Mouse (Mus musculus): ENCODE results near the gene Bicral.
A peak's percentile ranks its signal among the peaks of the same experiment; 100 is the strongest.
"Not testable (repeated sequence)": the region's sequence is repeated elsewhere in the genome, so short reads cannot be mapped to it uniquely, and the experiment has no call there.

Bicral gene

GRCm38 (mm10) chr17:46874133-46874532, 15.9 kb upstream of the Bicral start:
- peak; percentile 94 for DNase-seq (ENCODE audit: low spot score)

DNA sequence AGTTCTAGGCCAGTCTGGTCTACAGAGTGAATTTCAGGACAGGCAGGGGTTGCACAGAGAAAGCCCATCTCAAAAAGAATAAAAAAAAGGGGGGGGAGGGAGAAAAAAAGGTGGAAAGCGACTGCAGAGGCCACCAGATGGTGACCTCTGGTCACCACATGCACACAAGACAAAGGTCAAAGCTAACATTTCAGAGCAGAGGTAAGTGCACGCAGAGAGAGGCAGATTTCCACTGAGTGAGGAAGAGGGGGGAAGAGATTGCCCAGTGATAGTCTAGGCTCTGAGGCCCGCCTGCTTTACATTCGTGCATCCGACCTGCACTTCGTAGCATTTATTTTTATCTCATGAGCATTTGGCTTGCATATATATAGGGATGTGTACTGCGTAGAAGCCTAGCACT, 14.5 kb upstream of the Bicral start:
- no peak for DNase-seq (ENCODE audit: low spot score)

GRCm38 (mm10) chr17:46870913-46871312, 12.6 kb upstream of the Bicral start:
- no peak for DNase-seq (ENCODE audit: low spot score)

GRCm38 (mm10) chr17:46870204-46870798, 12.0 kb upstream of the Bicral start:
- no peak for DNase-seq (ENCODE audit: low spot score)

- peak; percentile 75 for DNase-seq (ENCODE audit: low spot score)
These were observed 8.6 kb upstream of the Bicral start for GRCm38 (mm10) chr17:46866836-46867235.

DNA sequence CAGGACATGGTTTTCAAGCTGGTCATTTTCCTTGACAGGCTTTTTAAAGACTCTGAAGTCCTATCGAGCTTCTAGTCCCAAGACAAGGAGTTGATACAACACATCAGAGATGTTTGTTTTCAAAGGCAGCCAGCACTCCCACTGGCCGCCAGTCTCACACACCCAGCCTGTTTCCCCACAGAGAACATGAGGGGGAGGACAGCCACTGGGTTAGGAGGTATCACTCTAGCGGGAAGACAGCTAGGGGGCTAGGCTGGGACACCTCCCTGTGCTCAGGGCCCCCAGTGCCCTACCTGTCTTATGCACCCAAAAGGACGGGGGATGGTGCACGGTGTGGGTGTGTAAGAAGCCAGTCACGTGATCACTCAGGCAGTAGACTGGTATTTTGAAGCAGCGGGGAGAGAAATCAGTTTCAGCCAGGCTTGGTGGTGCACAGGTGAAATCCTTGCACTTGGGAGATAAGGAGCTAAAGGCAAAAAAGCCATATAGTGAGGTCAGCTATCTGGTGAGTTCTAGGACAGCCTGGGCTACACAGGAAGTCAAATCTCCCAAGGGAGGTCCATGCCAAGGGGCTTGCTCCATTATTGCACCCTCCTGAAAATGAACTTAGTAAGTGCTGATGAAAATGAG, 6.4 kb upstream of the Bicral start:
- DNase-seq (ENCODE audit: low spot score): no peak

GRCm38 (mm10) chr17:46860120-46860519, 1.8 kb upstream of the Bicral start:
- no peak for DNase-seq (ENCODE audit: low spot score)

- DNase-seq (ENCODE audit: low spot score): peak; percentile 33
These were observed 615 bp upstream of the Bicral start for GRCm38 (mm10) chr17:46858749-46859444.

DNA sequence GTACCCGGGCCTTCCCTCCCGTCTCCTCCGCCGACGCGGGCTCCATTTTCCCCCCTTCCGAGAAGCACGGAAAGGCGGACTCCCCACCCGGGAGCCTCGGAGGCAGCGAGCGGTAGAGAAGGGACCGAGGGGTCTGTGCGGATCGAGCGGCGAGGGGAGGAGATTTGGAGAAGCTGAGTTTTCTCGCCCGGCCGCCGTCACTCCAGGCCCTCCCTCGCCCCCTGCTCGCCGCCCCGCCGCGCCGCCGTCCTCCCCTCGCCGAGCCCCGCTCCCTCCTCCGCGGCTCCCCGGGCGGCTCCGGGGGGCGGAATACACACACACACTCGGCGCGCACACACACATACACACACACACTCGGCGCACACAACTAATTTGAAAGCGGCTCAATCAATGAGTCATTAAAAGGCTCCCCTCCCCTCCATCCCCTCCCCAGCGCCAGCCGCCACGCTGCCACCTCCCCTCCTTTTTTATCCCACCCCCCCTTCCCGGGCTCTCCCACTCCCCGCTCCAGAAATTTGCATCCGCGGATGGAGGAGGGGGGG, 850 bp downstream of the Bicral start:
- peak; percentile 87 for DNase-seq (ENCODE audit: low spot score)

- DNase-seq (ENCODE audit: low spot score): peak; percentile 87
These were observed 1.6 kb downstream of the Bicral start for GRCm38 (mm10) chr17:46856471-46857360.

- DNase-seq (ENCODE audit: low spot score): no peak
These were observed 2.2 kb downstream of the Bicral start for GRCm38 (mm10) chr17:46856107-46856388.

GRCm38 (mm10) chr17:46855328-46856106, 2.8 kb downstream of the Bicral start:
- DNase-seq (ENCODE audit: low spot score): no peak

DNA sequence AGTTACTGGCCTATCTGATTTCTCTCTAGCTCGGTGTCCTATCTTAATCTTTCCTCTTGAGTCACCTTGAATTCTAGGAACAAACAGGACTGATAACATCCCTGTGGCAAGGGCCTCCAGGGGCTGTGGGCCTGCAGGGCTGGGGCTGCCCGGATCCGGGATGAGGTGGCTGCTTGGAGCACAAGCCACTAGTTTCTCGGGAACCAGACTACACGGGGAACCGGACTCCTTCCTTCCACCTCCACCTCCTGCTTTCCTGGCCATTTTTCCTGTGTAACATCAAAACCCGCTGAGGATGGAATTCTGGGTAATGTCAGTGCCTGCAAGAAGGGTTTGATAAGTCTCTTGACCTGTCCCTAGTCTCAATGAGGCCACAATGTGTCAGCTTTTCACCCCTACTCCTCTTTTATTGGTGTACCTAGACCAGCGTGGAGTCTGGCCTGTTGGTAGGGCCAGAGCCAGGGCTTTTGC, 3.6 kb downstream of the Bicral start:
- DNase-seq (ENCODE audit: low spot score): peak; percentile 20

- no peak for DNase-seq (ENCODE audit: low spot score)
These were observed 4.2 kb downstream of the Bicral start for GRCm38 (mm10) chr17:46854096-46854495.

DNA sequence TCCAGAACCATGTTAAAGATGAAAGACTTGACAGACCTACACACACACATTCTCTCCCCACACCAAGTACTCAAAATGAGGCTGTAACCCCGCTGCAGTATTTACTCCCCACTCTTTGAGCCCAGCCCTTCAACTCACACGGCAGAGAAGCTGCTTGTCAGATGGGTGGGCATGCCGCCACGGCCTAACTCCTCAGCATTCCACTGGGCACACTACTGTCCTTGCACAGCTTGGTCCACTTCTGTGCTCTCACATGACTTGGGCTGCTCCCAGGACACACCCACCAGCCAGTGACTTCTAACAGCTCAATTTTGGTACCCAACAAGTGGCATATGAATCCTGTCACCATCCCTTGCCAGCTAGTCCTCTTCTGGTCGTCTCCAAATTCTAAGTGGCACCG, 5.0 kb downstream of the Bicral start:
- peak; percentile 25 for DNase-seq (ENCODE audit: low spot score)

- DNase-seq (ENCODE audit: low spot score): peak; percentile 24
These were observed 5.6 kb downstream of the Bicral start for GRCm38 (mm10) chr17:46852725-46853124.

GRCm38 (mm10) chr17:46847206-46847605, 11.1 kb downstream of the Bicral start:
- no peak for DNase-seq (ENCODE audit: low spot score)

GRCm38 (mm10) chr17:46846573-46846972, 11.7 kb downstream of the Bicral start:
- not testable (repeated sequence) for DNase-seq (ENCODE audit: low spot score)

GRCm38 (mm10) chr17:46845262-46845661, 13.0 kb downstream of the Bicral start:
- no peak for DNase-seq (ENCODE audit: low spot score)

DNA sequence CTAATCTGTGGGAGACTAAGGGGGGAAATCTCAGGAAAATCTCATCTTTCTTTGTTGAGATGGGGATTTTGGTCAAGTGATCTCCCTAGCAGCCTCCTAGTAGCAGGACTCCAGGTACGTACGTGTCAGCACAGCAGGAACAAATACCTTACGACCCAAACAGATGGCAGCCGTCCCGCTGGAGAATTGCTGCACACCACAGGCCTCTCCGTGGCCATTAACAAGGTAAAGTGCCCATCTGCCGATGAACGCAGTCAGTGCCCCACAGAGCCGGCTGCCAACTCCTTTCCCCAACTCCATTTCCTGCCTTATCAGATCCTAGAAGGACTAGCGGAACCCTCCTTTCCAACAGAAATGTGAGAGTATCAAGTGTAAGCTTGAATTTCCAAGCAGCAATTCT, 13.5 kb downstream of the Bicral start:
- peak; percentile 63 for DNase-seq (ENCODE audit: low spot score)

- DNase-seq (ENCODE audit: low spot score): no peak
These were observed 14.6 kb downstream of the Bicral start for GRCm38 (mm10) chr17:46843716-46844115.

Data from MN1 (cell line).